Mouse (Mus musculus): ENCODE data around the gene Ttll11. TPM values are rescaled to one million over a fixed set of nuclear protein-coding genes. Genes with fewer than 3 reads are reported as not detected.

Ttll11 gene
- total RNA-seq, 2 experiments from 2014 or later: 38.2 to 43.3 TPM

GRCm38 (mm10) chr2:35869165-35869564 lies 110.5 kb downstream of the Ttll11 start:
- intact Hi-C loops (cut with DNase I): no loop called here
- peak in 1 of 2 experiments; percentile 19 for DNase-seq (ENCODE audit: low spot score in 2 of 2)

- intact Hi-C loops (cut with DNase I): no loop called here
- DNase-seq (ENCODE audit: low spot score in 2 of 2): no peak
Measured at GRCm38 (mm10) chr2:35863284-35863683, 116.4 kb downstream of the Ttll11 start.

- no peak for DNase-seq (ENCODE audit: low spot score in 2 of 2)
- intact Hi-C loops (cut with DNase I): no loop called here
Measured at GRCm38 (mm10) chr2:35861185-35861584, 118.5 kb downstream of the Ttll11 start.

GRCm38 (mm10) chr2:35860394-35860744 lies 119.3 kb downstream of the Ttll11 start:
- no peak for DNase-seq (ENCODE audit: low spot score in 2 of 2)
- intact Hi-C loops (cut with DNase I): no loop called here

GRCm38 (mm10) chr2:35859708-35860393 lies 119.9 kb downstream of the Ttll11 start:
- no peak for DNase-seq (ENCODE audit: low spot score in 2 of 2)
- intact Hi-C loops (cut with DNase I): no loop called here

GRCm38 (mm10) chr2:35858281-35858680 lies 121.4 kb downstream of the Ttll11 start:
- intact Hi-C loops (cut with DNase I): no loop called here
- DNase-seq (ENCODE audit: low spot score in 2 of 2): no peak

- peak in 1 of 2 experiments; percentile 40 for DNase-seq (ENCODE audit: low spot score in 2 of 2)
- intact Hi-C loops (cut with DNase I): no loop called here
Measured at GRCm38 (mm10) chr2:35856901-35857300, 122.8 kb downstream of the Ttll11 start.

- intact Hi-C loops (cut with DNase I): no loop called here
- no peak for DNase-seq (ENCODE audit: low spot score in 2 of 2)
Measured at GRCm38 (mm10) chr2:35854877-35855276, 124.8 kb downstream of the Ttll11 start.

- intact Hi-C loops (cut with DNase I): no loop called here
- DNase-seq (ENCODE audit: low spot score in 2 of 2): no peak
Measured at GRCm38 (mm10) chr2:35852971-35853370, 126.7 kb downstream of the Ttll11 start.

- intact Hi-C loops (cut with DNase I): no loop called here
- no peak for DNase-seq (ENCODE audit: low spot score in 2 of 2)
Measured at GRCm38 (mm10) chr2:35852164-35852509, 127.6 kb downstream of the Ttll11 start.

- intact Hi-C loops (cut with DNase I): no loop called here
- no peak for DNase-seq (ENCODE audit: low spot score in 2 of 2)
Measured at GRCm38 (mm10) chr2:35851420-35852163, 128.1 kb downstream of the Ttll11 start.

GRCm38 (mm10) chr2:35849632-35850230 lies 130.0 kb downstream of the Ttll11 start:
- DNase-seq (ENCODE audit: low spot score in 2 of 2): no peak
- intact Hi-C loops (cut with DNase I): no loop called here

GRCm38 (mm10) chr2:35845611-35846504 lies 133.9 kb downstream of the Ttll11 start:
- peak; percentile 61 to 88 for DNase-seq (ENCODE audit: low spot score in 2 of 2)
- intact Hi-C loops (cut with DNase I): no loop called here

- no peak for DNase-seq (ENCODE audit: low spot score in 2 of 2)
- intact Hi-C loops (cut with DNase I): no loop called here
Measured at GRCm38 (mm10) chr2:35843896-35844690, 135.6 kb downstream of the Ttll11 start.

- intact Hi-C loops (cut with DNase I): no loop called here
- DNase-seq (ENCODE audit: low spot score in 2 of 2): peak; percentile 39 to 80
Measured at GRCm38 (mm10) chr2:35842780-35843474, 136.8 kb downstream of the Ttll11 start.

- no peak for DNase-seq (ENCODE audit: low spot score in 2 of 2)
- intact Hi-C loops (cut with DNase I): no loop called here
Measured at GRCm38 (mm10) chr2:35841841-35842420, 137.8 kb downstream of the Ttll11 start.

GRCm38 (mm10) chr2:35840956-35841816 lies 138.5 kb downstream of the Ttll11 start:
- DNase-seq (ENCODE audit: low spot score in 2 of 2): no peak
- intact Hi-C loops (cut with DNase I): no loop called here
